Mouse (Mus musculus) bone marrow, adult 2 months (tissue): ENCODE results near the gene Srgap3.

Source experiments
- CTCF ChIP-seq: fragments of 200-500 bp; IDR thresholded peaks from 2 replicates; pipeline ENCODE4 v1.5.1; 2011; ENCODE audit warnings: low read length, control low read depth; ENCODE audit not compliant: control insufficient read depth, insufficient read depth
- POLR2A ChIP-seq: fragments of 200-500 bp; IDR thresholded peaks from 2 replicates; pipeline ENCODE4 v1.6.1; 2011; ENCODE audit warnings: low read depth, mild to moderate bottlenecking, control low read depth, low read length, borderline replicate concordance; ENCODE audit not compliant: control insufficient read depth

GRCm38 (mm10) chr6:112957583-112958280 is 10.7 kb upstream of the Srgap3 start:
- TF ChIP-seq CTCF (no peak), POLR2A (no peak)
